Comparison of ENCODE assay signal across 9 mouse cellular contexts in genomic region chr9:29409216-29409907, GRCm38 (mm10).
DNase-seq lines count a peak whose midpoint lies in the region; ATAC-seq and TF ChIP-seq lines count a peak whose summit lies in the region.
"Had no signal": no experiment of that assay in that cellular context is flagged by ENCODE, and none has a peak within 500 bp of the region (broad histone marks: within the 10 kb centered on the region; RNA-seq: fewer than 3 reads in every experiment).

No protein-coding gene starts in this region.

- TF ChIP-seq CTCF in intestine, postnatal 0 days (IDR thresholded peaks at IDR 0.05; ENCODE audit: low read depth): peak; percentile 83

- no peak overlapping the region for H3K9ac ChIP-seq in intestine, postnatal 0 days (ENCODE audit: low read depth, low read length)
- no peak overlapping the region for H3K9ac ChIP-seq in intestine, embryonic 15.5 days
- H3K9ac ChIP-seq in neural tube, embryonic 15.5 days (replicated peaks): peak overlapping the region; percentile 78; the same call in 1 of the 2 replicates
- H3K9ac ChIP-seq: embryonic facial prominence, embryonic 12.5 days had no signal

- no peak for ATAC-seq in intestine, postnatal 0 days
- ATAC-seq in intestine, embryonic 15.5 days: no peak
- ATAC-seq in neural tube, embryonic 15.5 days (ENCODE audit: low FRiP score): no peak
- ATAC-seq in megakaryocyte-erythroid progenitor cell, adult 5-6 weeks (replicated peaks; ENCODE audit: low FRiP score, low TSS enrichment, poor library complexity, severe bottlenecking): no peak

- peak; percentile 39 for DNase-seq in ES-CJ7 (ENCODE audit: low read depth, low spot score)
- DNase-seq in c-Kit-positive CD71-positive TER-119-negative erythroid progenitor cells, embryonic 14.5 days (ENCODE audit: low read depth): peak; percentile 11
- peak; percentile 62 for DNase-seq in forelimb bud, embryonic 11.5 days (ENCODE audit: low read depth, low spot score)
- DNase-seq in left cerebral cortex, postnatal 36 days (ENCODE audit: low spot score in 2 of 2): peak; percentile 37 to 44

- H3K4me3 ChIP-seq in intestine, postnatal 0 days (ENCODE audit: low read depth, low read length): no peak overlapping the region
- H3K4me3 ChIP-seq in intestine, embryonic 15.5 days (replicated peaks): no peak overlapping the region
- peak overlapping the region; percentile 67 for H3K4me3 ChIP-seq in neural tube, embryonic 15.5 days (replicated peaks)
- H3K4me3 ChIP-seq: embryonic facial prominence, embryonic 12.5 days had no signal

- H3K9me3 ChIP-seq in intestine, postnatal 0 days (ENCODE audit: control insufficient read depth): no peaks in the 10 kb centered on the region
- H3K9me3 ChIP-seq in intestine, embryonic 15.5 days: no peaks in the 10 kb centered on the region
- H3K9me3 ChIP-seq in neural tube, embryonic 15.5 days (replicated peaks): no peaks in the 10 kb centered on the region
- H3K9me3 ChIP-seq: embryonic facial prominence, embryonic 12.5 days had no signal

- no peak overlapping the region for H3K27ac ChIP-seq in intestine, postnatal 0 days (ENCODE audit: low read depth, low read length)
- H3K27ac ChIP-seq in intestine, embryonic 15.5 days: no peak overlapping the region
- H3K27ac ChIP-seq in neural tube, embryonic 15.5 days (replicated peaks): no peak overlapping the region
- H3K27ac ChIP-seq: embryonic facial prominence, embryonic 12.5 days had no signal

- H3K4me2 ChIP-seq in intestine, postnatal 0 days (replicated peaks; ENCODE audit: low read depth): no peak overlapping the region
- no peak overlapping the region for H3K4me2 ChIP-seq in intestine, embryonic 15.5 days (replicated peaks)
- peak overlapping the region; percentile 77 for H3K4me2 ChIP-seq in neural tube, embryonic 15.5 days
- H3K4me2 ChIP-seq: embryonic facial prominence, embryonic 12.5 days had no signal

- peaks cover 40% of the 10 kb centered on the region for H3K27me3 ChIP-seq in intestine, postnatal 0 days (replicated peaks; ENCODE audit: control insufficient read depth, insufficient read depth, low read length)
- peaks cover 27% of the 10 kb centered on the region for H3K27me3 ChIP-seq in intestine, embryonic 15.5 days (replicated peaks)
- H3K27me3 ChIP-seq in neural tube, embryonic 15.5 days (replicated peaks): no peaks in the 10 kb centered on the region

- WGBS in intestine, postnatal 0 days: 61% methylated on average over 8 of the region's 8 CpGs
- WGBS in intestine, embryonic 15.5 days: 60% methylated on average over 8 of the region's 8 CpGs
- 55% methylated on average over 8 of the region's 8 CpGs for WGBS in neural tube, embryonic 15.5 days

- H3K4me1 ChIP-seq in intestine, postnatal 0 days (replicated peaks; ENCODE audit: control insufficient read depth, insufficient read depth, low read length): no peaks in the 10 kb centered on the region
- peaks cover 14% of the 10 kb centered on the region for H3K4me1 ChIP-seq in intestine, embryonic 15.5 days (replicated peaks)
- H3K4me1 ChIP-seq in neural tube, embryonic 15.5 days: peaks cover 36% of the 10 kb centered on the region

- no peaks in the 10 kb centered on the region for H3K36me3 ChIP-seq in intestine, postnatal 0 days (ENCODE audit: control insufficient read depth, insufficient read depth)
- no peaks in the 10 kb centered on the region for H3K36me3 ChIP-seq in intestine, embryonic 15.5 days
- H3K36me3 ChIP-seq in neural tube, embryonic 15.5 days: no peaks in the 10 kb centered on the region
- H3K36me3 ChIP-seq: embryonic facial prominence, embryonic 12.5 days had no signal

- intact Hi-C loops in left cerebral cortex, postnatal 36 days (cut with DNase I): no loop called here

Comparison
In these comparisons a context has a peak if more than half of its experiments do, and no peak if none do; other contexts are left out.
1. DNase-seq: peak in every context shown above with its lines; median percentile 62 in forelimb bud, embryonic 11.5 days; 40 in left cerebral cortex, postnatal 36 days; 39 in ES-CJ7; 11 in c-Kit-positive CD71-positive TER-119-negative erythroid progenitor cells, embryonic 14.5 days.